Mouse (Mus musculus) kidney, postnatal 10 days (tissue): ENCODE data around the gene Fam213a.
"Not testable (repeated sequence)": the region's sequence is repeated elsewhere in the genome, so short reads cannot be mapped to it uniquely, and the experiment has no call there.

Source experiments
- DNase-seq: peaks from one replicate; pipeline ENCODE4 v3.0.0; 2021; ENCODE audit warnings: mixed read lengths

The Fam213a gene

GRCm38 (mm10) chr14:41013630-41014613 is at the start of gene Fam213a:
TSS of gene Fam213a (minus strand) at chr14:41013788.
- DNase-seq: peak; percentile 94

GRCm38 (mm10) chr14:41053190-41053589 is 39.6 kb upstream of the Fam213a start:
- not testable (repeated sequence) for DNase-seq

DNA sequence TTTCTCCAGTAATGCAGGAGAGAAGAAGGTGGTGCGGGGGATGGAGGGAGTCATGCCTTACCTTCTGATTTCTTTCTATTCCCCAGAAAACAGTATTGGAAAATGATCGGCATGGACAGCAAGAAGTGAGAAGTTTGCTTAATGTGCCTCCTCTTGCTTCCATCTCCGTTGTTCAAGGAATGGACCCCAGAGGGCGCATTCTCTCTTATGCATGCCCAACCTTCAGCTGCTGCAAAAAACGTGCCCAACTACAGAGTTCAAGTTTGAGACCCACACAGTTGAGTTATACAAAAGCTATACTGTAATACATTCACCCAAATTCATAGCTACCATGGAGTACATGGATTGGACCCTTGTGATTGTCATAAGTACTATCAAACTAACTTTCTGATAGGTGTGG is 38.9 kb upstream of the Fam213a start:
- peak; percentile 37 for DNase-seq

DNA sequence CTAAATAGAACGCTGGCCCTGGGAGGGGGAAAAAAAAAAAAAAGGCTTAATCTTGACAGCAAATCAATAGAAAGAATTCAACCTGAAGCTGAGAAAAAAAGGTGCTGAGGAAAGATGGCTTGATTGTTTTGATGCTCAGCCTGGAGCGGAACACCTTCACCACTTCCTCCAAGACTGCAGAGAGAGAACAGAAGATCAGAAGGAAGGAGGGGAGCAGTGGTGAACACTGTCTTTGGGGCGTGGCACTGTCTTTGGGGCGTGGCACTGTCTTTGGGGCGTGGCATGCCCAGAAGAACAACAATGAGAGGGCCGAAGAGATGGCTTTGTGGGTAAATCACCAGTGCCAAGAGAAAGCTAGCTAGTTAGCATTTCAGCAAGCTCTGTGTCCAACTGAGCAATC is 36.9 kb upstream of the Fam213a start:
- DNase-seq: no peak

GRCm38 (mm10) chr14:41047402-41047801 is 33.8 kb upstream of the Fam213a start:
- no peak for DNase-seq

- DNase-seq: peak; percentile 80
Observed at GRCm38 (mm10) chr14:41035146-41035798, 21.7 kb upstream of the Fam213a start.

GRCm38 (mm10) chr14:41033135-41034110 is 19.8 kb upstream of the Fam213a start:
- DNase-seq: peak; percentile 94

DNA sequence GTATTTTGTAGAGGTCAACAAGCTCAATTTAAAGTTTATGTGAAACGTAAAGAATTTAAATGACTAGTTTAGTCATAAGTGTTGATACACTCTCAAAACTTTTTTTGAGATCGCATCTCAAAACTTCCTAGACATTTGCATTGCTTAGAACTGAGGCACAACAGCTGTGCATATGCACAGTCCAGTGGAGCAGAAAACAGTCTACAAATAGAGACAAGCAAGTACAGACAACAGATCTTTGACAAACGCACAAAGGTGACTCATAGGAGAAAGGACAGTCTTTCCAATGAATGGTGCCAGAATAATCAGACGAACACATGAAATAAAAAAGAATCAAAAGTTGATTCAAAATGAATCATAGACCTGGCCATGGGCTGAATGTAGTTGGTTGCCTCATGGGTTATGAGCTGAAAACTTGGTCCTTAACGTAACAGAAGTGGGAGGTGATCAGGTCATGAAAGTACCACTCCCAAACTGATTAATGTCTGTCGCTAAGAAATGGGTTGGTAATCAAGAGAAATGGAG is 17.5 kb upstream of the Fam213a start:
- no peak for DNase-seq

DNA sequence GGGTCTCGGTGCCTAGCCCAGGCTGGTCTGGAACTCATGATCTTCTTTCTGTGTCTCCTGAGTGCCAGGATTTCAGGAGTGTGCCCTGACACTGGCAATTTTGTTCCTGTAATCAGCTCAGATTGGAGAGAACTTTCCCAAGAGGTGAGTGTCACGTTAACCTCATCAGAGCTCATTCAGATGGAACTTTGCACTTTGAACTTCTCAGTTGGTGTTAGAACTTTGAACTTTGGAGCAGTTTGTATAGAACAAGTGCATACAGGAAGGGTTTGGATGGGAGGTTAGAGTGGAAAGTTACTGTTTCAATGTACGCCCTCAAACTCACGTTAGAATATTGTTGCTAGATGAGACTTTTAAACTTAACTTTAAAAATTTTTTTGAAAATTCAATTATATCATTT is 15.7 kb upstream of the Fam213a start:
- DNase-seq: no peak

DNA sequence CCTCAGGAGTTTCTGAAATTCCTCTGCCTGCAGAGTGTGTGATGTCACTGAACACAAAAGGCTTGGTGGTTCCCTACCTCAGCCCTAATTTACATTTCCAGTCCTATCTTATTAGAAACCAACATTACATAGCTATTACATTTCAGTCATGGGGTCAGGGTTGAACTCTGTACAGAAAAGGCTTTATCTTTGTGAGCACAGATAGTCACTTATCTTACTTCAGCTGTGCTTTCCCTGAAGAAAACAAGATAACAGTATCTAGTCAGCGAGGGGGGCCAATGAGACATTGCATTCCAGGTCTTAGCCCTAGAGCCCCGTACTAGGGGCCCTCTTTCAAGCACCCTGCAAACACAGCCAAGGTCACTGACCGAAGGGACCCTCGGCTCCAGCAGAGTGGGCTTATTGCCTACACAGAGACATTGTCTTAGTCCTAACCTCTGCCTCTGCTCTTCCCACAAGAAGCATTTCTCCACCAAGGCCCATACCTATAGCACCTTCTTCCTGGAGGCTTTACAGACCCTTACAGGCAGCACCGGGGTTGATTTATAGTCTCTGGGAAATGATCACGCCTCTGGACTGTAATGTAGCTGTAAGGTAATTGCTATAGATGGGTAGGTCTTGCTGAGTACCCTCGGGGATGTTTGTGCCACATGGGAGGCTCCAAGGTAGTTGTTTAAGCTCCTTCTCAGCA is 12.2 kb upstream of the Fam213a start:
- no peak for DNase-seq

DNA sequence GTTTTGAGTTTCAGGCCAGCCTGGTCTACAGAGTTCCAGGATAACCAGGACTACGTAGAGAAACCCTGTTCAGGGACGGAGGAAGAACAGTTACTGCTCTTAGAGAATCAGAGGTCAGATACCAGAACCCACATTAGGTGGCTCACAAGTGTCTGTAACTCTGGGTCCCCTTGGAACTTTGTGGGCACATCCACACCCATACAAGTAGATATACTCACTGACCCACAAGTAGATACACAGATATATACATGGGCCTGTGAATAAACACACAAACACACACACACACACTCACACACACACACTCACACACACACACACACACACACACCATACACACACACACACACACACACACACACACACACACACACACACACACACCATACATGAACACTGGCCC is 11.5 kb upstream of the Fam213a start:
- DNase-seq: no peak

GRCm38 (mm10) chr14:41021246-41021645 is 7.7 kb upstream of the Fam213a start:
- no peak for DNase-seq

GRCm38 (mm10) chr14:41017460-41017859 is 3.9 kb upstream of the Fam213a start:
- DNase-seq: no peak

DNA sequence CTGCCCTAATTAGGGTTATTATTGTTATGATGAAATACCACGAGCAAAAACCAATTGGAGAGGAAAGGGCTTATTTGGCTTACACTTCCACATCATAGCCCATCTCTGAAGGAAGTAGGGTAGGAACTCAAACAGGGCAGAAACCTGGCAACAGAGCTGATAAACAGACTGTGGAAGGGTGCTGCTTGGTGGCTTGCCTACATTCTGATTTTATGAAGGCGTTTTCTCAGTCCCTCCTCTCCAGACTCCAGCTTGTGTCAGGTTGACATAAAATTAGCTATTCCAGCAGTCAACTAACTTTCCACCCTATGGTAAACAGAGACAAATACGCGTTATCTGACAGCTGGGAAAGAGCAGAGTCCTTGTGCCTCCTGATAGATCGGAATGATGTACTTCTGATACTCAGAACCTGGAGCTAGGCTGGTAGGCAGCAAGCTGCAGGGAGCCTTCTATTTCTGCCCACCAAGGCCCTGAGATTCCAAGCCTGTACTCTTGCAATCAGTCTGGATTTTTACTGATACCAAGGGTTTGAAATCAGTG is 1.2 kb upstream of the Fam213a start:
- DNase-seq: no peak

- DNase-seq: no peak
Observed at GRCm38 (mm10) chr14:41013143-41013542, 445 bp downstream of the Fam213a start.

DNA sequence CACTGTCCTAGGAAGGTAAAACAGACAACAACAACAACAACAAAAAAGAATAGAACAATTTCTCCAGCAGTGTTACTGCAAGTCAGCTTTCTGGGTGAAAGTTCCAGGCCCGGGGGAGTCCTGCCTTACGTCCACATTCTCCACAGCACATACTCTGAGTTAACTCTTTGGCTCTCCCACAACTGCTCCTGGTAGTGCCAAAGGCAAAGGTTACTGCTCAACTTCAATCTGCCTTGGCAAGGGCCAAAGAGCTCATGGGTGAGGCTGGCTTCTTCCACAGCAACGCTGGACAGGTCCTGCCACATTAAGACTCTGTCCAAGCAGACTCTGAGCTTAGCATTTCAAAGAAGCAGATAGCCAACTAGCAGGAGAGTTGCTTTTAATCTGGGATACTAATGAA is 1.7 kb downstream of the Fam213a start:
- DNase-seq: peak; percentile 33

DNA sequence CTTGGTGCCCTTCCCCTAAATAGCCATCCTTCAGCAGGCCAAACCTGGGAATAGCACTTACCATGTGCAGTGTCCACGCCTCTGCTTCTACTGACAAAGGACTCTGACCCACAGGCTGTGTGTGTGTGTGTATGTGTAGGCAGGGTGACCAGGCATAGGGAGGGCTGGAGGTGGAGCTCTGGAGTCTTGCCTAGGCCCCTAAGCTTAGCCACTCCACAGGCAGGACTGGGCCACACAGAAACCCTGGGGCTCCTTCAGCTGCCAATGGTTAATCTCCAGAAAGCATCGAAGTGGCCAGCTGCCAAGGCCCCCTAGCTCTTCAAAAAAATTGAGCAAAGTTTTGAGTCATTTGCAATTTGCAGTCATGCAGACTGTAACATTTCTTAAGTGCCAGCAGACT is 5.5 kb downstream of the Fam213a start:
- DNase-seq: peak; percentile 81

DNA sequence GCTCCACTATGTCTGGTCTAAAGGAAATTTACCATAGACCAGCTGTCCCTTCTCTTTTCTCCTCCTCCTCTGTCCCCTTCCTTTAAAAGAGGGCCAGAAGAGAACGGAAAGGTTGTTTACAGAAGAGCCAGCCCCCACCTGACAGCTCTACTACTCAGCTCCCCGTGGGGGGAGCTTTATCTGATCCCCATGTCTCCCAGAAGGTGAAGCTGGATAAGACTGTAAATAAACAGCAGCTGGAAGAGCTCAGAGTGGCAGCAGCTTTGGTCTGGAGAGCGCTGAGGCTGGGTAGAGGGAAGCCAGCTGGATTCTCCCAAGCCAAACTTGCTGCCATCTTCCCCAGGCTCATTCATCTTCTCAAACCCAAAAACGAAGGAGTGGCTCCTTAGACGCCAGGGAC is 5.9 kb downstream of the Fam213a start:
- DNase-seq: peak; percentile 55

GRCm38 (mm10) chr14:41006899-41007298 is 6.7 kb downstream of the Fam213a start:
- no peak for DNase-seq

DNA sequence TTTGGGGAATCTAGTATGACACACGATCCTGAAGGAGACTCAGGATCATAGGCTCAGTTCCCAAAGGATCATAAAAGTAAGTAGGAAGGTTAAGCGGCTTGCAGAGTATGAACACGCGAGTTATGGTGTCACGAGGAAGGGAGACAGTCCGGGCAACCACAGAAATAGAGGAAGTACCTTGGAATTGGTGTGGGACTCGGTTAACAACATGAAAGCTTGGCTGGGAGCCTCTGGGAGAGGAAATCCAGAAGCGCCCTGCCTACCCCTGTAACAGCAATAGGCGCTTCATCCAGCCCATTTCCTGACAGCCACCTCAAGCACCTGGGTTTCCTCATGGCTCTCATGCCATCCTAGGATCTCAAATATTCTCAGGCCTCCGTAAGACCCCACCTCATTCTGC is 7.3 kb downstream of the Fam213a start:
- DNase-seq: no peak

DNA sequence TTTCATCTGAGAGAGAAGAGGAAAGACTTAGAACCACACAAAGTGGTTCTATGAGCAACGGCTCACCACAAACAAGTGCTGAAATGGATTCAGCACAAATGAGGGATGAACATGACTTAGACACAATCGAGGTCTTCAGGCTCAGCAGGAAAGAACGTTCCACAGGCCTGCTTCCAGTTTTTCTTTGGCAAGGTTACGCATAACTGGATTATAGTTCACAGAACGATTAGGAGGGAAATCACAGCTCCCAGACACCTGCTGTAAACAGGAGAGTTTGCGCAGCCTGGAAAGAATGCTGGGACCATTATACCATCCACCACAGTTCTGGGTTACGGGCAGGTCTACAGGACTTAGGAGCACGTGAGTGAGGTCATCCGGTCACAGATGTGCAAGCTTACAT is 7.9 kb downstream of the Fam213a start:
- DNase-seq: no peak
